Mouse (Mus musculus): Measurements from ENCODE around the gene Prss12. TPM values are rescaled to one million over a fixed set of nuclear protein-coding genes. Genes with fewer than 3 reads are reported as not detected.
"Not testable (repeated sequence)": the region's sequence is repeated elsewhere in the genome, so short reads cannot be mapped to it uniquely, and the experiment has no call there.

Prss12 gene
- polyA plus RNA-seq, 1 experiment from 2014 or later, result 3.6 TPM

- no peak for ATAC-seq (ENCODE audit: insufficient read depth, low FRiP score, low read depth)
Measured at GRCm38 (mm10) chr3:123493163-123493562, 46.5 kb downstream of the Prss12 start.

GRCm38 (mm10) chr3:123495088-123495487 lies 48.4 kb downstream of the Prss12 start:
- Histone ChIP-seq H3K4me3 (replicated peaks) (no peak overlapping the region), H3K4me1 (no peaks in the 10 kb centered on the region), H3K36me3 (no peaks in the 10 kb centered on the region), H3K27me3 (replicated peaks) (no peaks in the 10 kb centered on the region), H3K9ac (no peak overlapping the region), H3K4me2 (no peak overlapping the region), H3K27ac (no peak overlapping the region), H3K9me3 (no peaks in the 10 kb centered on the region)
- ATAC-seq (ENCODE audit: insufficient read depth, low FRiP score, low read depth), result no peak
- 70% methylated on average over 6 of the region's 6 CpGs for WGBS

More at GRCm38 (mm10) chr3:123493163-123493562, 46.5 kb downstream of the Prss12 start:
- no peaks in the 10 kb centered on the region for H3K4me1 ChIP-seq
- H3K27ac ChIP-seq, result no peak overlapping the region
- H3K36me3 ChIP-seq, result no peaks in the 10 kb centered on the region
- 88% methylated on average over 3 of the region's 3 CpGs for WGBS
- H3K9me3 ChIP-seq, result no peaks in the 10 kb centered on the region
- H3K27me3 ChIP-seq (replicated peaks), result no peaks in the 10 kb centered on the region
- no peak overlapping the region for H3K4me3 ChIP-seq (replicated peaks)
- H3K4me2 ChIP-seq, result no peak overlapping the region
- no peak overlapping the region for H3K9ac ChIP-seq

- H3K9me3 ChIP-seq, result no peaks in the 10 kb centered on the region
- H3K27ac ChIP-seq, result no peak overlapping the region
- H3K9ac ChIP-seq, result no peak overlapping the region
- H3K4me2 ChIP-seq, result no peak overlapping the region
- no peaks in the 10 kb centered on the region; the same call in 1 of the 2 replicates for H3K4me1 ChIP-seq
- no peak overlapping the region for H3K4me3 ChIP-seq (replicated peaks)
- WGBS, result 68% methylated on average over 5 of the region's 5 CpGs
- H3K36me3 ChIP-seq, result no peaks in the 10 kb centered on the region
- no peak for ATAC-seq (ENCODE audit: insufficient read depth, low FRiP score, low read depth)
- H3K27me3 ChIP-seq (replicated peaks), result no peaks in the 10 kb centered on the region
Measured at GRCm38 (mm10) chr3:123498787-123499186, 52.1 kb downstream of the Prss12 start.

- not testable (repeated sequence) for H3K27me3 ChIP-seq (replicated peaks); H3K4me2 ChIP-seq; H3K4me3 ChIP-seq (replicated peaks); H3K9ac ChIP-seq; H3K4me1 ChIP-seq; H3K36me3 ChIP-seq; H3K27ac ChIP-seq; H3K9me3 ChIP-seq; ATAC-seq (ENCODE audit: insufficient read depth, low FRiP score, low read depth)
- 87% methylated on average over 2 of the region's 2 CpGs for WGBS
Measured at GRCm38 (mm10) chr3:123501798-123502197, 55.1 kb downstream of the Prss12 start.

GRCm38 (mm10) chr3:123503943-123504342 lies 57.2 kb downstream of the Prss12 start:
- WGBS, result 62% methylated on average over 6 of the region's 6 CpGs
- Histone ChIP-seq H3K4me3 (replicated peaks) (no peak overlapping the region), H3K36me3 (0 out of 2 replicates have a peak, but pooled peaks cover 6% of the 10 kb centered on the region), H3K9ac (no peak overlapping the region), H3K4me2 (no peak overlapping the region), H3K27me3 (replicated peaks) (no peaks in the 10 kb centered on the region), H3K4me1 (peaks cover 8% of the 10 kb centered on the region; the same call in 1 of the 2 replicates), H3K27ac (no peak overlapping the region), H3K9me3 (no peaks in the 10 kb centered on the region)
- ATAC-seq (ENCODE audit: insufficient read depth, low FRiP score, low read depth), result no peak

- Histone ChIP-seq H3K4me2 (no peak overlapping the region), H3K4me3 (replicated peaks) (no peak overlapping the region), H3K4me1 (peaks cover 8% of the 10 kb centered on the region; the same call in 1 of the 2 replicates), H3K27me3 (replicated peaks) (no peaks in the 10 kb centered on the region), H3K36me3 (0 out of 2 replicates have a peak, but pooled peaks cover 6% of the 10 kb centered on the region), H3K9me3 (no peaks in the 10 kb centered on the region), H3K27ac (no peak overlapping the region), H3K9ac (no peak overlapping the region)
- 84% methylated on average over 7 of the region's 7 CpGs for WGBS
- no peak for ATAC-seq (ENCODE audit: insufficient read depth, low FRiP score, low read depth)
Measured at GRCm38 (mm10) chr3:123504783-123505182, 58.1 kb downstream of the Prss12 start.

- H3K27ac ChIP-seq, result peak overlapping the region; percentile 17
- peak overlapping the region; percentile 67; the same call in 1 of the 2 replicates for H3K4me2 ChIP-seq
- no peaks in the 10 kb centered on the region for H3K9me3 ChIP-seq
- no peak overlapping the region for H3K4me3 ChIP-seq (replicated peaks)
- ATAC-seq (ENCODE audit: insufficient read depth, low FRiP score, low read depth), result no peak
- H3K36me3 ChIP-seq, result 0 out of 2 replicates have a peak, but pooled peaks cover 6% of the 10 kb centered on the region
- no peaks in the 10 kb centered on the region for H3K27me3 ChIP-seq (replicated peaks)
- peaks cover 8% of the 10 kb centered on the region; the same call in 1 of the 2 replicates for H3K4me1 ChIP-seq
- no peak overlapping the region for H3K9ac ChIP-seq
- WGBS, result 53% methylated on average over 9 of the region's 9 CpGs
Measured at GRCm38 (mm10) chr3:123505778-123506667, 59.3 kb downstream of the Prss12 start.

- no peaks in the 10 kb centered on the region for H3K9me3 ChIP-seq
- WGBS, result 8% methylated on average over 6 of the region's 6 CpGs
- peak overlapping the region; percentile 78 for H3K27ac ChIP-seq
- H3K9ac ChIP-seq, result peak overlapping the region; percentile 80
- H3K27me3 ChIP-seq (replicated peaks), result no peaks in the 10 kb centered on the region
- peak overlapping the region; percentile 72 for H3K4me3 ChIP-seq (replicated peaks)
- H3K4me1 ChIP-seq, result peaks cover 8% of the 10 kb centered on the region; the same call in 1 of the 2 replicates
- 0 out of 2 replicates have a peak, but pooled peaks cover 6% of the 10 kb centered on the region for H3K36me3 ChIP-seq
- no peak for ATAC-seq (ENCODE audit: insufficient read depth, low FRiP score, low read depth)
- H3K4me2 ChIP-seq, result peak overlapping the region; percentile 67
Measured at GRCm38 (mm10) chr3:123506699-123507662, 60.3 kb downstream of the Prss12 start.

GRCm38 (mm10) chr3:123507663-123508055 lies 60.9 kb downstream of the Prss12 start:
- ATAC-seq (ENCODE audit: insufficient read depth, low FRiP score, low read depth), result no peak
- Histone ChIP-seq H3K27ac (peak overlapping the region; percentile 78), H3K9me3 (no peaks in the 10 kb centered on the region), H3K36me3 (0 out of 2 replicates have a peak, but pooled peaks cover 6% of the 10 kb centered on the region), H3K9ac (peak overlapping the region; percentile 80), H3K27me3 (replicated peaks) (no peaks in the 10 kb centered on the region), H3K4me3 (replicated peaks) (peak overlapping the region; percentile 72), H3K4me1 (peaks cover 8% of the 10 kb centered on the region; the same call in 1 of the 2 replicates), H3K4me2 (peak overlapping the region; percentile 67)
- WGBS, result under 1% methylated on average over 10 of the region's 10 CpGs

GRCm38 (mm10) chr3:123508056-123508674 lies 61.5 kb downstream of the Prss12 start:
- WGBS, result under 1% methylated on average over 52 of the region's 53 CpGs
- ATAC-seq (ENCODE audit: insufficient read depth, low FRiP score, low read depth), result peak; percentile 96
- Histone ChIP-seq H3K9me3 (no peaks in the 10 kb centered on the region), H3K9ac (peak overlapping the region; percentile 97), H3K27ac (peak overlapping the region; percentile 100), H3K27me3 (replicated peaks) (no peaks in the 10 kb centered on the region), H3K4me3 (replicated peaks) (peak overlapping the region; percentile 72), H3K4me2 (peak overlapping the region; percentile 69), H3K36me3 (0 out of 2 replicates have a peak, but pooled peaks cover 6% of the 10 kb centered on the region), H3K4me1 (peaks cover 8% of the 10 kb centered on the region; the same call in 1 of the 2 replicates)
